Mouse (Mus musculus) layer of hippocampus, adult 2 months (tissue): ENCODE data around the gene Eps15. TPM values are rescaled to one million over a fixed set of nuclear protein-coding genes. Genes with fewer than 3 reads are reported as not detected.

Experiments used
- DNase-seq, 2 experiments: peaks; one replicate each; pipeline ENCODE4 v3.0.0; 2022; ENCODE audit warnings: low spot score in 2 of 2
- H3K27ac ChIP-seq: fragments of 200-600 bp; 2 replicates; pipeline ENCODE4 v1.8.1; 2022
- H3K4me3 ChIP-seq: fragments of 200-600 bp; 2 replicates; pipeline ENCODE4 v1.8.1; 2022; ENCODE audit warnings: mild to moderate bottlenecking
- CTCF ChIP-seq: fragments of 200-600 bp; conservative IDR thresholded peaks from 2 replicates; pipeline ENCODE4 v1.8.1; 2022; ENCODE audit warnings: antibody characterized with exemption, mild to moderate bottlenecking, moderate library complexity
- total RNA-seq, 2 experiments: library from RNA; stranded (reverse); gene quantifications; 2 replicates each; pipeline ENCODE4 v1.2.3; 2021

The Eps15 gene
- total RNA-seq, 2 experiments from 2014 or later = 213 to 225 TPM

- no peak overlapping the region for H3K27ac ChIP-seq
- TF ChIP-seq CTCF = no peak
- no peak overlapping the region for H3K4me3 ChIP-seq
- no peak for DNase-seq
Measured at GRCm38 (mm10) chr4:109410681-109411376, 130.8 kb downstream of the Eps15 start.

DNA sequence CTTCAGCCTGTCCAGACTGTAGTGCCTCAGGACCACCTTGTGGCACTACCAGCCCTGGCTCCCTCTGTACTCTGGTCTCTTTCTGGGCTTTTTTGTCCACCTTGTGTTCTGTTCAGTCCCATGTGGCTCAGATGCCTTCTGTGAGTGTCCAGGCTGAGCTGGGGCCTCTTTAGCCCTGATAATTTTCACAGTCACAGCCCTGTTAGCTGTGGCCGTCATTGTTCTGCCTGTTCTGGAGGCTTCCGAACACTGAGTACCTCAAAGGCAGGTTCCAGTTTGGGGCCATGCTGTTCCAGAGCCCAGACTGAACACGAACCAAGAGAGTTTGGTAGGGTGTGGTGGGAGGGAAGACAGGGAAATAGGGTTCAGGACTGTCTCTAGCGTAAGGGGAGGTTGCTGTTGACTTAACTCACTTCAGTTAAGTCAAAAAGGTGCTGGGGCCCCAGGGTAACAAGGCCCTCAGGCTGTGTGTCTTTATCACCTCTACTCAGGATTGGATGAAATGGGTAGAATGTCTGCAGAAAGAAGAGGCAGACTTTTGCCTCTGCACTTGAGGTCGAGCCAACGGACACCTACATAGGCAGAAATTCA lies 131.4 kb downstream of the Eps15 start:
- Histone ChIP-seq H3K4me3 (no peak overlapping the region), H3K27ac (no peak overlapping the region)
- DNase-seq = no peak
- no peak for TF ChIP-seq CTCF

- Histone ChIP-seq H3K27ac (no peak overlapping the region), H3K4me3 (no peak overlapping the region)
- DNase-seq = no peak
- TF ChIP-seq CTCF = no peak
Measured at GRCm38 (mm10) chr4:109412233-109412632, 132.2 kb downstream of the Eps15 start.

DNA sequence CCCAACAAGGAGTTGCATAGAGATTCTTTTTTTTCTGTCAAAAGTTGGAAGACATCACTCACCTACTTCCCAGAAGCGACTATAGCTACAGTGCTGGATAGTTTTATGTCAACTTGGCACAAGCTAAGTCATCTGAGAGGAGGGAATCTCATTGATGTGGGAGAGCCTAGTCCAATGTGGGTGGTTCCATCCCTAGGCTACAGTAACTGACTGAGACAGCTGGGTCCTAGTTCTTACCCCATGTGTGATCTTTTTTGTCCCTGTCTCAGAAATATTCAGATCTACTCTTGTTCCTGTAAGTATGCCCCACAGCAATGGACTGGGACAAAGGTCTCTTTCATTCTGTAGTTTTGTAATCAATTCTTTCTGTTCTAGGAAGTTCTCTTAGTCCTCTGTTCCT lies 137.9 kb downstream of the Eps15 start:
- no peak for TF ChIP-seq CTCF
- DNase-seq = no peak
- H3K4me3 ChIP-seq = no peak overlapping the region
- no peak overlapping the region for H3K27ac ChIP-seq

- no peak overlapping the region for H3K4me3 ChIP-seq
- H3K27ac ChIP-seq = no peak overlapping the region
- DNase-seq = no peak
- TF ChIP-seq CTCF = no peak
Measured at GRCm38 (mm10) chr4:109419017-109419416, 138.9 kb downstream of the Eps15 start.

DNA sequence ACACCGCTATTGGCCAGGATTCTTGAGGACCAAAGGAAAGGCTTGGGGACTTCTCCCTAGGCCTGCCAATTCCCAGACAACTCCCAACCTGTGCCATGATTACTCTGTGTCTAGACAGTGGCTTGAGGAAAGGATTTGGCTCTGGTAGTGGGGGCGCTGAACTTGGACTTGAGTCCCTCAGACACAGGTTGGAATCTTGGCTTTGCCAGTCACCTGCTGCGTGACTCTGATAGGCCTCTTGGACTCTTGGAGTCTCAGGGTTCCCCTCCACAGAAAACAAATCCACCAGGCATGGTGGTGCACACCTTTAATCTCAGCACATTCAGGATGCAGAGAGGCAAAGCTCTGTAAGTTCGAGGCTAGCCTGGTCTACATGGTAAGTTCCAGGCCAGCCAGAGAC lies 139.5 kb downstream of the Eps15 start:
- Histone ChIP-seq H3K27ac (no peak overlapping the region), H3K4me3 (no peak overlapping the region)
- DNase-seq = no peak
- TF ChIP-seq CTCF = no peak

DNA sequence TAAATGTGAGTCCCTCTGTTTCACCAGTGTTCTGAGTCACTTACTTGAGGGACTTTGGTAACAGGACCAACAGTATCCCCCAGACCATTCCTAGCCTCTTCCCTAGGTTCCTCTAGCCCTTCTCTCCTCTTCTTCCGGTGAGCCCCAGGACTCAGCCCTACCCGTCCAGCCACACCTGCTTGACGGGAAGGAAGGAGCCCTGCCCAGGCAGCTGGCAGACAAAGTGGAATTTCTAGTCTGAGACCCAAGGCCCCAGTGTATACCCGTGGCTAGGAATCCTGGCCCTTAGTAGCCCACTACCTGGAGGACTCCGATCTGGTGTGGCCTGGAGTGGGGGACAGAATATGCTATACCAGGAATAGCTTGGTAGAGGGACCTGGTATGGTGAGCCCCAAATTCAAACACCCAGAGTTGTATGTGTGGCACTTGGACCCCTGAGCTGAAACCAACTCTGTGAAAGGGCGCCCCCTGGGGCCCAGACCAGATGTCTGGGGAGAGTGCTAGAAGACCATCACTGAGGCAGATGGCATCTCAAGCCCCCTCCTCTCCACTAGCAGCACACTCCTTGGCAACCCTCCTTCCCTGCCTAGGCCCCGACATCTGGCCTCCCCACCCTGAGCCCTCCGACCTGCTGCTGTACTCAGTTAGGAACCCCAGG lies 140.2 kb downstream of the Eps15 start:
- peak; percentile 63 for TF ChIP-seq CTCF
- DNase-seq = no peak
- H3K4me3 ChIP-seq = no peak overlapping the region
- H3K27ac ChIP-seq = no peak overlapping the region

DNA sequence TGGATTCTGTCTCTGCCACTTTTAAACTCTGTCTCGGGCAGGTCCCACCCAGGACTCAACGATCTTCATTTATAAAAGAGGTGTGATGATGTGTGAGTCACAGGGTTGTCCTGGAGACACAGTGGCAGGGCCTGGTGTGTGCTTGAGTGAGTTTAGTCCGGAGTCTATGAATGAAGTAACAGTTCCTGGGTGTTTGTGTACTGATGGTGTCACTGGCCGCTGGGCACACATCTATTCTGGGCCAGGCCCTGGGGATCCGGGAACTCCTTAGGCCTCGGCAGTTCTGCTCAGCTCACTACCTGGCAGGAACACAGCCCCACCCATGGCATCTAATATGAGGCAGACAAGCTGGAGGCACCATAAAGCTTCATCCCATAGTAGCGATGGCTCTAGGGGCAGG lies 141.5 kb downstream of the Eps15 start:
- H3K4me3 ChIP-seq = no peak overlapping the region
- DNase-seq = no peak
- no peak overlapping the region for H3K27ac ChIP-seq
- no peak for TF ChIP-seq CTCF

DNA sequence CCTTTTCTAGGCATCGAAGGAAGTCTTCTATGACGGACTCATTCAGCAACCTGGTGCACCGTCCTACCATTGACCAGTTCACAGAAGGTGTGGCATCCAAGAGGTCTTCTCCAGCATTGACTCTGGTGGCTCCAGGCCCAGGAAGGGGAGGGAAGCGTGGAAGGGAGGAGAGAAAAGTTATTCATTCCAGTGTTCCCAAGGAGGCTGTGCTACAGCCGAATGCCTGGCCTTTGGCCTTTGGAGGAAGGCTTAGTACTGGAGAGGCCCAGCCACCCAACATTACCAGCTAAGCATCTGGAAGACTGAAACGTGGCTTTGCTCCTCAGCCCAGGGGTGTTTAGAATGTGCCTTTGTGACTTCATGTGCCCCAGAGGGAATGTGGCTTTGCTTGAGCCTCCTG lies 142.4 kb downstream of the Eps15 start:
- TF ChIP-seq CTCF = no peak
- DNase-seq = no peak
- Histone ChIP-seq H3K4me3 (no peak overlapping the region), H3K27ac (no peak overlapping the region)

GRCm38 (mm10) chr4:109423438-109423837 lies 143.4 kb downstream of the Eps15 start:
- DNase-seq = no peak
- no peak for TF ChIP-seq CTCF
- Histone ChIP-seq H3K4me3 (no peak overlapping the region), H3K27ac (no peak overlapping the region)

- H3K4me3 ChIP-seq = no peak overlapping the region
- TF ChIP-seq CTCF = no peak
- no peak for DNase-seq
- no peak overlapping the region for H3K27ac ChIP-seq
Measured at GRCm38 (mm10) chr4:109427058-109427457, 147.0 kb downstream of the Eps15 start.

- Histone ChIP-seq H3K4me3 (no peak overlapping the region), H3K27ac (no peak overlapping the region)
- no peak for DNase-seq
- TF ChIP-seq CTCF = 0 out of 2 replicates have a peak, but pooled peaks have one; percentile 3
Measured at GRCm38 (mm10) chr4:109430250-109430649, 150.2 kb downstream of the Eps15 start.

DNA sequence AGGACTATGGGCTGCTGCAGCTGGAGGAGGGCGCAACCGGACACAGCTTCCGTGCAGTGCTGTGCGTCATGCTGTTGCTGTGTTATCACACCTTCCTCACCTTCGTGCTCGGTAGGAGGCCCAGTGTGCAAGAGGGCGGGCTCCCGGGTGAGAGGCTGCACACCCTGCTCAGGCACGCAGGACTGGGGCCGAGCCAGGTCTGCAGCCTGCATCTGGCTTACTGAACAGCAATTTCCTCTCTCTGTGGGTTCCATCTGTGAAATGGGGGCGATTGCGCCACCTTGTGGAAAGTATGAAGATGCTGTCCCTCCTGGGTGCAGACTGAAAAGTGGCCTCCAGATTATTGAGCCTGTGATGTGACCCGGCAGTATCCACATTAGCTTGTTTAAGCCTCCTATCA lies 150.8 kb downstream of the Eps15 start:
- TF ChIP-seq CTCF = peak; percentile 83
- no peak overlapping the region for H3K4me3 ChIP-seq
- DNase-seq = peak in 1 of 2 experiments; percentile 57

More for the DNA sequence above, 150.8 kb downstream of the Eps15 start:
- no peak overlapping the region for H3K27ac ChIP-seq
